Mouse (Mus musculus): ENCODE data around the gene Fuk. TPM values are rescaled to one million over a fixed set of nuclear protein-coding genes. Genes with fewer than 3 reads are reported as not detected.
A peak's percentile ranks its signal among the peaks of the same experiment; 100 is the strongest.
"Not testable (repeated sequence)": the region's sequence is repeated elsewhere in the genome, so short reads cannot be mapped to it uniquely, and the experiment has no call there.

The Fuk gene
- polyA plus RNA-seq, 1 experiment from 2014 or later, result 10.2 TPM

DNA sequence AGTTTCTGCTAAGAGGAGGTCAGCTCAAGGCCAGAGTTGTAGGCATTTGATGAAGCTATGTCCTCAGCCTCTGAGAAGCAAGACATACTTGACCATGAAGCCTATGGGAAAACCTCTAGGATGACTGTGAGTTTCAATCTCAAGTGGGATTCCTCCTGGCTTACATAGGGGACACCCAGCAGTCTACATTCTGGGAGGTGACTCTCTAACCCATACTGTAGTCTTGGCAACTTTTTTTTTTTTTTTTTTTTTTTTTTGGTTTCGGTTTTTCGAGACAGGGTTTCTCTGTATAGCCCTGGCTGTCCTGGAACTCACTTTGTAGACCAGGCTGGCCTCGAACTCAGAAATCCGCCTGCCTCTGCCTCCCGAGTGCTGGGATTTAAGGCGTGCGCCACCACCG is 27.4 kb upstream of the Fuk start:
- not testable (repeated sequence) for H3K4me3 ChIP-seq (replicated peaks); H3K9me3 ChIP-seq; H3K9ac ChIP-seq; H3K36me3 ChIP-seq; H3K4me1 ChIP-seq (replicated peaks); H3K27ac ChIP-seq; ATAC-seq; H3K4me2 ChIP-seq (replicated peaks); H3K27me3 ChIP-seq (replicated peaks)
- 94% methylated on average over 8 of the region's 8 CpGs for WGBS

DNA sequence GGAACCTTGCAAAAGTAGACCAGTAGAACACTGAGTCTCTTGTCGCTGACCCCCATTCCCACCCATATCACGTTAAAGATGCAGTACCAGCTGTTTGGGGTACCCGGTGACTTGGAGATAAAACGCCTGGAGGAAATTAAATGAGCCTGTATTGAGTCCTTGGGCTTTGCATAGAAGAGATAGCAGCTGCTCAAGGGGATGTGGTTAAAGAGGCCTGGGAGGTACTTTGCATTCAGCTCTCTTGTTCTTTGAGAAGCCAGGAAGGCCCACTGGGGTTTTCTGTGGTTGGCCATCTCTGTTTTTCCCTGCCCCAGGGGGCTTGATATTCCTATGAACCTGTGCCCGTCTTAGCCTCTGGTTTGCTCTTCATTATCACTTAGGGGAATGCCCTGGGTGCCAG is 26.8 kb upstream of the Fuk start:
- no peaks in the 10 kb centered on the region for H3K9me3 ChIP-seq
- no peaks in the 10 kb centered on the region for H3K36me3 ChIP-seq
- H3K4me3 ChIP-seq (replicated peaks), result no peak overlapping the region
- 66% methylated on average over 5 of the region's 5 CpGs for WGBS
- ATAC-seq, result peak; percentile 47; the same call in 1 of the 2 replicates
- no peak overlapping the region for H3K4me2 ChIP-seq (replicated peaks)
- no peak overlapping the region for H3K9ac ChIP-seq
- no peaks in the 10 kb centered on the region for H3K27me3 ChIP-seq (replicated peaks)
- H3K4me1 ChIP-seq (replicated peaks), result 0 out of 2 replicates have a peak, but pooled peaks cover 3% of the 10 kb centered on the region
- no peak overlapping the region for H3K27ac ChIP-seq

DNA sequence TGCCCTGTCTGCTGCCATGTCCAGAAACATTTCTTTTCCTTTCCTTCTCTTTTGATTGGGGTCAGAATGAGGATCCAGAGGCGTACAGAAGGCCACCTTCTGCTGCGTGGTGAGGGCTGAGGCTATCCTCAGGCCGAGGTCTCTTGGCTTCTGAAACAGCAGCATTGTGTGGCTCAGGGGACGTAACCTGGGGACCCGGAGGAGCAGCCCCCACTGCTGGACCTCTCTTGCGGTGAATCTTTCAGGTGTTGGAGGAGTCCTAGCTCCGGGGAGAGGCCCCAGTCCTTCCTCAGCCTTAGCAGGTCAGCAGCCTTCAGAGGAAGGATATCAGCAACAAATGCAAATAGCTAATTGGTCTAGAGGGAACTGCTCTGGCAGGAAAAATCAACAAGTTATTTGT is 26.1 kb upstream of the Fuk start:
- ATAC-seq, result no peak
- Histone ChIP-seq H3K4me3 (replicated peaks) (no peak overlapping the region), H3K9ac (no peak overlapping the region), H3K4me2 (replicated peaks) (no peak overlapping the region), H3K4me1 (replicated peaks) (0 out of 2 replicates have a peak, but pooled peaks cover 3% of the 10 kb centered on the region), H3K27me3 (replicated peaks) (no peaks in the 10 kb centered on the region), H3K27ac (no peak overlapping the region), H3K9me3 (no peaks in the 10 kb centered on the region), H3K36me3 (no peaks in the 10 kb centered on the region)
- WGBS, result 78% methylated on average over 7 of the region's 7 CpGs

DNA sequence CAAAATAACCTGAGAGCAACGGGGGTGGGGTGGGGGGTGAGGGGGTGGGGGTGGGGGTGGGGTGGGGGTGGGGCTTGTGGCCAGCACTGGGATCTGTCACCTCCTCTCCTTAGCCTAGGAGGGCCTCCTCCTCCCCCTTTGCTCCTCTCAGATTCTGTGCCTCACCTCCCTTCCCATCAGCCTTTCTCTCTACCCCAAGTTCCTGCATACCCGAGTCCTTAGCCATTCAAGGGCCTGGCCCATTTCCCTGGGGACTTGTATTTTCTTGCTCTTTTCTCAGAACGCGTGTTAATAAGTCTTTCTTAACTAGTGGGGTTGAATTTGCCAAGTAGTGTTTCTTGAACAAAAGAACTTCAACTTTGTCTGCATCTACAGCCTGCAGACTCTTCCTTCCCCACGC is 24.4 kb upstream of the Fuk start:
- Histone ChIP-seq H3K27me3 (replicated peaks) (no peaks in the 10 kb centered on the region), H3K4me3 (replicated peaks) (no peak overlapping the region), H3K4me2 (replicated peaks) (no peak overlapping the region), H3K4me1 (replicated peaks) (peaks cover 7% of the 10 kb centered on the region; the same call in 1 of the 2 replicates), H3K36me3 (no peaks in the 10 kb centered on the region), H3K27ac (no peak overlapping the region), H3K9ac (no peak overlapping the region), H3K9me3 (no peaks in the 10 kb centered on the region)
- 44% methylated on average over 5 of the region's 5 CpGs for WGBS
- no peak for ATAC-seq

DNA sequence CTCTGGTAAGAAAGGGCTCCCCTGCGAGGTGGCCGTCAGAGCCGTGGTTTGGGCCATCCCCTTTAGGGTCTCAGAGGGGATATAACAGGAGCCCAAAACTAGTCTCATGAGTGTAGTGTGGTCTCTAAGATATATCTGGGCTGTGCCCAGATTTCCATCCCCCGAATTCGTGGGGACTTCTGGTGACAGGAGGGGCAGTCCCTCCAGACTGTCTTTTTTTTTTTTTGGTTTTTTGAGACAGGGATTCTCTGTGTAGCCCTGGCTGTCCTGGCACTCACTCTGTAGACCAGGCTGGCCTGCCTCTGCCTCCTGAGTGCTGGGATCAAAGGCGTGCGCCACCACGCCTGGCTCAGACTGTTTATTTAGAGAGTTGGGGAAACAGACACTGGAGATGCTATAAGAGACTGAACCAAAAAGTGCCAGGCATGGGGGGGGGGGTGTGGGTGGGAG is 23.4 kb upstream of the Fuk start:
- no peaks in the 10 kb centered on the region for H3K36me3 ChIP-seq
- H3K27me3 ChIP-seq (replicated peaks), result no peaks in the 10 kb centered on the region
- 77% methylated on average over 8 of the region's 8 CpGs for WGBS
- peaks cover 16% of the 10 kb centered on the region; the same call in 1 of the 2 replicates for H3K4me1 ChIP-seq (replicated peaks)
- no peaks in the 10 kb centered on the region for H3K9me3 ChIP-seq
- H3K4me3 ChIP-seq (replicated peaks), result no peak overlapping the region
- no peak overlapping the region for H3K27ac ChIP-seq
- no peak overlapping the region for H3K9ac ChIP-seq
- no peak for ATAC-seq
- H3K4me2 ChIP-seq (replicated peaks), result no peak overlapping the region

DNA sequence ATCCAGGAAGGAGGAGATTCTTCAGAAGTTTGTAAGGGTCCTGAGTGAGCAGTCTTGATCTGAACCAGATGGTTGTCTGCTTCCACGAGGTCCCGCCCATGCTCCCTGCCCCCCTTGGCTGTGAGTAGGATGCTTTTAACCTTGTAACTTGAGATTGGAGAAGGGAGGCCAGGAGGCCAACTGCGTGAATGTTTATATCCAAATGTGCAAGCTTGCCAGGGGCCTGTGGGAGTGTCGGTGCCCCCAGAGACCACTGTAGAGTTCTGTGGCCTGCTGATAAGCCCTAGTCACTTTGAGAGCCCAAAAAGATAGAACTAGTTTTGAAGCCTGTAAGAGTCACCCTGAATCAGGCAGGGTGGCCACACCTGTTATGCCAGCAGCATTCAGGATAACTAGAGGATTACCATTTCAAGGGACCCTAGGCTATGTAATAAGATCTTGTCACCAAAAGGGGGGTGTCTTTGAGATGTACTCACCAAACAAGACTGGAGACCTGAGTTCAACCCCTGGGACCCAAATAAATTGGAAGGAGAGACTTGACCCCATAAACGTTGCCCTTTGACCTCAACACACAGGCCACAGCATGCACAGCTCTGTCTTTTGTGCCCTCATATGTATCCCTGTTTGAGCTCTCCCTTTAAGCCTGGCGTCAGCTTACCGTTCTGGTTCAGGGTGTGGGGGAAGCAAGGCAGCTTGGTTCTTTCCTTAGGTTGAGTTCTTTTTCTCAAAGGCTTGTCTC is 19.4 kb upstream of the Fuk start:
- H3K27ac ChIP-seq, result 0 out of 2 replicates have a peak overlapping the region, but pooled peaks have one; percentile 40
- no peaks in the 10 kb centered on the region for H3K36me3 ChIP-seq
- H3K9ac ChIP-seq, result no peak overlapping the region
- peaks cover 17% of the 10 kb centered on the region for H3K4me1 ChIP-seq (replicated peaks)
- H3K4me2 ChIP-seq (replicated peaks), result peak overlapping the region; percentile 78
- WGBS, result 30% methylated on average over 7 of the region's 7 CpGs
- peak overlapping the region; percentile 89 for H3K4me3 ChIP-seq (replicated peaks)
- H3K27me3 ChIP-seq (replicated peaks), result no peaks in the 10 kb centered on the region
- peak; percentile 9; the same call in 1 of the 2 replicates for ATAC-seq
- H3K9me3 ChIP-seq, result no peaks in the 10 kb centered on the region

DNA sequence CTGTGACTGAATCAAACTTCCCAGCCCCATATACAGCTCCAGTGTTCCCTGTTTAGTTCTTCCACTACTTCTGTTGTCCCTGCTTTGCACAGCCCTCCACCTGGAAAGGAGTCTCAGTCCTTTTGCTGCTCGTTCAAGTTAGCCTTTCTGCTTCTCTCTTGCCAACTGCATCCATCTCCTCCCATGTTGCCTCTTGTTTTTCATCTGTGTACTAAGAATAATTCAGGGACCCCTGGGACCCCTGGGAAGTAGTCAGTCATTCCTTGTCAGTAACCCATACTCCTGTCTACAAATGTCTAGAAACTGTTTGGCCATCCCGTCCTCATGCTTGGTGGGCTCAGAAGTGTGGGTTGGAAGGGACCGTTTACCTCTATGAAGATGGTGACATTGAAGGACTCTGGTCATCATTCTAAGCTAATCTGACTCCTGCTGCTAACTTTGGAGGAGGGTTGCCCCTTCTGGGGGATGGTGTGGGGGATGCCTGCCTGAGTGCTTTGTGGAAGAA is 18.5 kb upstream of the Fuk start:
- Histone ChIP-seq H3K9ac (peak overlapping the region; percentile 79), H3K4me1 (replicated peaks) (peaks cover 17% of the 10 kb centered on the region), H3K4me2 (replicated peaks) (peak overlapping the region; percentile 78), H3K27me3 (replicated peaks) (no peaks in the 10 kb centered on the region), H3K9me3 (no peaks in the 10 kb centered on the region), H3K27ac (peak overlapping the region; percentile 77; the same call in 1 of the 2 replicates), H3K4me3 (replicated peaks) (peak overlapping the region; percentile 89), H3K36me3 (no peaks in the 10 kb centered on the region)
- 24% methylated on average over 3 of the region's 3 CpGs for WGBS
- ATAC-seq, result no peak

DNA sequence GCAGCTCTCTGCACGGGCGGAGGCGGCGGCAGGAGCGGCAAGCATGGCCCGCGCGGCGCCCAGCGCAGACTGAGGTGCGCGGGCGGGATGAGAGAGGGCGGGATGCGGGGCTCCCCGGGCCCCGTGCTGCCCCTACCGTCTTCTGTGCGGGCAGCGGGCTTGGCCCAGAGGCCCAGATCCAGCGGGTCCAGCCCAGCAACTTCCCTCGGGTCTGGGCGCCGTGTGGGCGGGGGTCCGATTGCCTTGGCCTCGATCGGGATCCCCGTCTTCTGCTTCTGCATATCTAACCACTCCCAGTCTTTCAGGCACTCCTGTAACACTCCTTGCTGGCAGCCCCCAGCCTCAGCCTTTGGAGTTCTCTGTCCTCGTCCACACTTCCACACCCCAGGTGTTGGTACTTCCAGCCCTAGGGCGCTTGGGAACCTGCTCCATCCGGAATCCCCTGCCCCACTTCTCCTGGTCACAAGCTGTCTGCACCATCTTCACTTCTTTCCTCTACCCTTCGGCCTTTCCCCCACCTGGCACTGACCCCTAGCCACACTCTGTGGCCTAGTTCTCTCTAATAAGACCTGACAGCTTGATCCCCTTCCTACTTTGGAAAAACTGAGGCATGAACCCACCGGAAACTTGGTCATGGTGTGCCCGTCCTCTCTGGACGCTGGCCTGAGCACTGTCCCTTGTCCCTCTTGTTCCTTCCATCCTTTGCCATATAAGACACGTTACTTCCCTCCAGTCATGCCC is 17.9 kb upstream of the Fuk start:
- H3K4me1 ChIP-seq (replicated peaks), result peaks cover 17% of the 10 kb centered on the region
- H3K27me3 ChIP-seq (replicated peaks), result no peaks in the 10 kb centered on the region
- H3K9ac ChIP-seq, result peak overlapping the region; percentile 79
- H3K27ac ChIP-seq, result peak overlapping the region; percentile 77
- H3K4me3 ChIP-seq (replicated peaks), result peak overlapping the region; percentile 89
- peak overlapping the region; percentile 78 for H3K4me2 ChIP-seq (replicated peaks)
- WGBS, result 4% methylated on average over 32 of the region's 37 CpGs
- H3K36me3 ChIP-seq, result no peaks in the 10 kb centered on the region
- ATAC-seq, result peak; percentile 46
- H3K9me3 ChIP-seq, result no peaks in the 10 kb centered on the region

DNA sequence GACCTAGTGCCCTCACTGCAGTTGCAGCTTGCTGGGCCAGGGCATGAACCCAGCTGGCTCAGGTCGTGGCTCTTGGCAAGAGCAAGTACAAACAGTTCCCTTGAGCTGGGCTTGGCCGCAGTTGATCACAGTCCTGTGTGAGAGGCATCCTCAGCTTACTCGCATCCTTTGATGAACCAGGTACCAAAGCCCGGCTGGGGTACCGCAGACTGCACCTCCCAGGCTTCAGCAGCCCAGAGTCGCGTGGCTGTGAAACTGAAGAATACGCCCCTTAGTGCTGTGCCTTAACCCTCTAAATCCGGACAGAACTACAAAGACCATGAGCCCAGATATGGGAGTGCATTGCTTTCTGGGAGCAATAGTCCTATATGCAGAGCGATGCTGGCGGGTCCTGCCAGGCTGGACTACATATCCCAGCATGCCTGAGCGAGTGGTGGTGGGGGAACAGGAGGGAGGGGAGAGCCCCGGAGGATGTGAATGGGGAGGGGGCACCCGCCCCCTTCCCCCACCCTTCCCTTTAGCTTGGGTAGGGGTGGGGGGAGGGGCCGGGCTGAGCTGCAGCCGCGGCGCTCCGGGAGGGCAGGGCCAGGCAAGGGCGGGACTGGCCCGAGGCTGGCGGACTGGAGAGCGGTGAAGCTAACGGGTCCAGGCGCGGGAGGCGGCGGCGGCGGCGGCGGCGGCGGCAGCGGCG is 17.2 kb upstream of the Fuk start, which contains the start of gene St3gal2:
Gene St3gal2, plus strand, starts transcription at position 582 of the 691 bp plus-strand sequence.
- under 1% methylated on average over 35 of the region's 36 CpGs for WGBS
- peak; percentile 98 for ATAC-seq
- Histone ChIP-seq H3K27me3 (replicated peaks) (no peaks in the 10 kb centered on the region), H3K36me3 (no peaks in the 10 kb centered on the region), H3K9me3 (no peaks in the 10 kb centered on the region), H3K4me2 (replicated peaks) (peak within 1 kb of the TSS; percentile 78), H3K4me3 (replicated peaks) (peak within 1 kb of the TSS; percentile 89), H3K4me1 (replicated peaks) (peaks cover 17% of the 10 kb centered on the region), H3K9ac (peak within 1 kb of the TSS; percentile 79), H3K27ac (peak within 1 kb of the TSS; percentile 77)

DNA sequence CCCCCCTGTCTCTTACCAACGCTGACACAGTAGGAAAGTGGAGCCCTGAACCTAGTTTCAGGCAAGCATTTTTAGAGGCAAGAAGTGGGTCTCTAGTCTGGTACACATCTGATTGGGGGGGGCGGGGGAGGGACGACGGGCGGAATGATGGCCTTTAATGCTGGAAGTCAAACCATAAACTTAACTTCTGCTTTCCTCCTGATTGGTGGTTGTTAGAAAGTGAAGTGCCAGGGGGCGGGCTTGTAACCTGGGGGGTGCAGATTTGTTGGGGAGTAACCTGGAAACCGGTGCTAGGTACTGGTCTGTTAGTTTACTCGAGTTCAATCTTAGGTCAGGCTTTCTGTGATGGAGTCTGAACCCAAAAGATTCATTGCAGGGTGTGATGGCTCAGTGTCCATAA is 16.2 kb upstream of the Fuk start:
- Histone ChIP-seq H3K9ac (no peak overlapping the region), H3K4me1 (replicated peaks) (peaks cover 17% of the 10 kb centered on the region), H3K4me2 (replicated peaks) (no peak overlapping the region), H3K27ac (no peak overlapping the region), H3K27me3 (replicated peaks) (no peaks in the 10 kb centered on the region), H3K36me3 (no peaks in the 10 kb centered on the region), H3K9me3 (no peaks in the 10 kb centered on the region), H3K4me3 (replicated peaks) (no peak overlapping the region)
- no peak for ATAC-seq
- 32% methylated on average over 8 of the region's 8 CpGs for WGBS

DNA sequence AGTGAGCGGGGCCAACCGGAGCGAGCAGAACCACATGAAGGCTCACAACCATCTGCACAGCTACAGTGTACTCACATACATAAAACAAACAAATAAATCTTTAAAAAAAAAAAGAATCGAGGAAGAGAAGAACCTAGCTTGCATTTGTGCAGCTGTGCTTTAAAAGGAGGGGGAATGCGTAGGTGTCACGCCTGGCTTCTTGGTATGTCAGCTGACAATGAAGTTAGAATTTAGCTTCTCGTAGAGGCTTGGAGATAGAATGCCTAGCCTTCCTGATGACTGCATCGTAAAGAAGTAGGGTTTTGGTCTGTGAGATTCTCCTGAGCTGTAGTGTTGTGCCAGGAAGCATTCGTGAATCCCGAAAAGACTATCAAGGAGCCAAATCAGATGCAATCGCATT is 15.7 kb upstream of the Fuk start:
- no peaks in the 10 kb centered on the region for H3K36me3 ChIP-seq
- no peak overlapping the region for H3K27ac ChIP-seq
- ATAC-seq, result no peak
- H3K4me2 ChIP-seq (replicated peaks), result no peak overlapping the region
- peaks cover 17% of the 10 kb centered on the region for H3K4me1 ChIP-seq (replicated peaks)
- H3K9me3 ChIP-seq, result no peaks in the 10 kb centered on the region
- no peak overlapping the region for H3K9ac ChIP-seq
- H3K27me3 ChIP-seq (replicated peaks), result no peaks in the 10 kb centered on the region
- WGBS, result 68% methylated on average over 11 of the region's 11 CpGs
- no peak overlapping the region for H3K4me3 ChIP-seq (replicated peaks)

DNA sequence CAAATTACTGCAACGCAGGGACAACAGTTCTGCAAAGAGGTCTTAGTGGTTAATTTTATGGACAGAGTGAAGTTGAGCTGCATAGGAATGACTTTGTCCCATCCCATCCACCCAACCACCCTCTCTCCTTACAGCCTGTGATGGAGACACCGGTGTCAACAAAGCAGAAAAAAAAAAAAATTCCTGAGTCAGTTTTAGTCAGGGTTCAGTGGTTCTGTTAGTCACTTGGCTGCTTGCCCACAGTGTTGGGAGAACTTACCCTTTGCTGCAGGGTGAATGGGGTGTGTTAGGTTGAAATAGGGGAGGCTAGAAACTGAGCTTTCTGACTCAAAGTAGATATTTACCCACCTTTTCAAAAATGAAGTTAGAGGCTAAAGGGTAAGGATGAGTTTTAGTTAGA is 15.1 kb upstream of the Fuk start:
- Histone ChIP-seq H3K4me1 (replicated peaks) (peaks cover 17% of the 10 kb centered on the region), H3K9me3 (no peaks in the 10 kb centered on the region), H3K9ac (no peak overlapping the region), H3K4me3 (replicated peaks) (no peak overlapping the region), H3K27ac (no peak overlapping the region), H3K27me3 (replicated peaks) (no peaks in the 10 kb centered on the region), H3K4me2 (replicated peaks) (no peak overlapping the region), H3K36me3 (no peaks in the 10 kb centered on the region)
- WGBS, result 68% methylated on average over 2 of the region's 2 CpGs
- ATAC-seq, result no peak
